Mouse (Mus musculus) embryonic facial prominence, embryonic 12.5 days (tissue): ENCODE results near the gene Snx13. TPM values are rescaled to one million over a fixed set of nuclear protein-coding genes. Genes with fewer than 3 reads are reported as not detected.

Source experiments
- ATAC-seq: fragments of 200-750 bp; cut with Nextera tagmentation; 2 replicates; pipeline ENCODE4 v1.8.0; 2017; ENCODE audit not compliant: insufficient number of reproducible peaks, insufficient read depth, low FRiP score, low TSS enrichment
- H3K27ac ChIP-seq: fragments of 300-500 bp; sonication (generic); 2 replicates; pipeline ENCODE4 v1.5.1; 2016; ENCODE audit warnings: mild to moderate bottlenecking
- H3K27me3 ChIP-seq: fragments of 300-500 bp; sonication (generic); 2 replicates; pipeline ENCODE4 v1.6.1; 2016; ENCODE audit warnings: mild to moderate bottlenecking, moderate library complexity
- H3K36me3 ChIP-seq: fragments of 300-500 bp; sonication (generic); 2 replicates; pipeline ENCODE4 v1.6.1; 2016; ENCODE audit warnings: mild to moderate bottlenecking
- H3K4me1 ChIP-seq: fragments of 300-500 bp; sonication (generic); 2 replicates; pipeline ENCODE4 v1.6.1; 2016
- H3K4me2 ChIP-seq: fragments of 300-500 bp; sonication (generic); replicated peaks from 2 replicates; pipeline ENCODE4 v1.6.1; 2016; ENCODE audit warnings: mild to moderate bottlenecking, moderate library complexity
- H3K4me3 ChIP-seq: fragments of 300-500 bp; sonication (generic); 2 replicates; pipeline ENCODE4 v1.5.1; 2016; ENCODE audit warnings: mild to moderate bottlenecking
- H3K9ac ChIP-seq: fragments of 300-500 bp; sonication (generic); 2 replicates; pipeline ENCODE4 v1.6.1; 2016; ENCODE audit warnings: mild to moderate bottlenecking, moderate library complexity
- H3K9me3 ChIP-seq: fragments of 300-500 bp; sonication (generic); 2 replicates; pipeline ENCODE4 v1.6.1; 2016; ENCODE audit warnings: mild to moderate bottlenecking, moderate library complexity
- WGBS: fragments of 180-500 bp; shearing (Covaris S2); methylation state at CpG from one replicate; pipeline ENCODE4 v1.1.7; 2016; 5-methylcytosine and 5-hydroxymethylcytosine counted together
- polyA plus RNA-seq: library from polyadenylated mRNA; unstranded; fragments of >200 nt; fragmentation: Nextera tagmentation; extraction: Ambion mirVana; gene quantifications from 2 replicates; pipeline ENCODE4 v1.2.1, GENCODE M21; 2016

Gene Snx13
- polyA plus RNA-seq, 1 experiment from 2014 or later, result 22.7 TPM

DNA sequence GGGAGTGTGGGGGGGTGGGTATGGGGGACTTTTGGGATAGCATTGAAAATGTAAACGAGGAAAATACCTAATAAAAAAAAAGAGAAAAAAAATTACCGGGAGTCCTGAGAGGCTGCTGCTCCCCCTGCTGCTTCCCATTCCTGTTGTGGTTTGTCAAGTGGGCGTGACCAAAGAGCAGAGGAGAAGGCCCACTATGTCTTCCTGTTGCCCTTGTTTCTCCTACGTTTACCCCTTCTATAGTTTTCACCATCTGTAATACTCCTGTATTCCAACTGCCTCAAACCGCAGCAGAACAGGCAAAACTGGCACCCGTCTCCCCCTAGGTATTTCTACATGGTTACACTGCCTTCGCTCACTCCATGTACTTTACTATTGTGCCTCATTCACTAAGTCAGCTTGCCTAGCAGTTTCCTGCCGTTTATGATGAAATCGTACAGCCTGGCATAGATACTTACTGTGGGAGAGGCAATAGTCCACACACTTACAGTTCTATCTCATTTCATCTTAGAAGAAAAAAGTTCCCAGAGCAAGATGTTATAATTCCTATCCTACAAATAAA, 28.2 kb upstream of the Snx13 start:
- no peak overlapping the region for H3K9ac ChIP-seq
- no peaks in the 10 kb centered on the region for H3K36me3 ChIP-seq
- H3K27me3 ChIP-seq, result no peaks in the 10 kb centered on the region
- no peak for ATAC-seq
- 80% methylated on average over 9 of the region's 9 CpGs for WGBS
- no peak overlapping the region for H3K27ac ChIP-seq
- no peaks in the 10 kb centered on the region for H3K4me1 ChIP-seq
- no peaks in the 10 kb centered on the region for H3K9me3 ChIP-seq
- no peak overlapping the region for H3K4me3 ChIP-seq
- H3K4me2 ChIP-seq, result no peak overlapping the region

DNA sequence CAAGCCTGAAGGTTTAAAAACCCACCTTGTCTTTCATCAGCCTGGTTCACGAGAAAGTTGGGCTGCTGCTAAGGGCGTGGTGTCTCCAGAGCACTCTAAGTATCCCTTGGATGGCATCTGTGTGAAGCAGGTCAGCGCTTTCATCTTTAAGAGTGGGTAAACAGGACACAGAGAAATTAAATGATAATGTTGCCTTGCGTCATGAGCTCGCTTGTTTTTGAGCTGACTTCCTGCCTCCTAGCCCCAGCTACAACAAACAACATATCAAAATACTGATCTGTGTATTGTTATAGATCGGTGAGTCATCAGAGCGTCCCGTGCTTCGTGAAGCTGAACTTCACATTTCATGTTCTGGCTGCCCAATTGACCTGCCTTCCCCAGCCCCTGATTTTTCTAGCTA, 25.7 kb upstream of the Snx13 start:
- Histone ChIP-seq H3K27me3 (no peaks in the 10 kb centered on the region), H3K36me3 (no peaks in the 10 kb centered on the region), H3K4me3 (no peak overlapping the region), H3K27ac (no peak overlapping the region), H3K9ac (no peak overlapping the region), H3K4me2 (no peak overlapping the region), H3K4me1 (no peaks in the 10 kb centered on the region), H3K9me3 (no peaks in the 10 kb centered on the region)
- ATAC-seq, result no peak
- 82% methylated on average over 9 of the region's 9 CpGs for WGBS

DNA sequence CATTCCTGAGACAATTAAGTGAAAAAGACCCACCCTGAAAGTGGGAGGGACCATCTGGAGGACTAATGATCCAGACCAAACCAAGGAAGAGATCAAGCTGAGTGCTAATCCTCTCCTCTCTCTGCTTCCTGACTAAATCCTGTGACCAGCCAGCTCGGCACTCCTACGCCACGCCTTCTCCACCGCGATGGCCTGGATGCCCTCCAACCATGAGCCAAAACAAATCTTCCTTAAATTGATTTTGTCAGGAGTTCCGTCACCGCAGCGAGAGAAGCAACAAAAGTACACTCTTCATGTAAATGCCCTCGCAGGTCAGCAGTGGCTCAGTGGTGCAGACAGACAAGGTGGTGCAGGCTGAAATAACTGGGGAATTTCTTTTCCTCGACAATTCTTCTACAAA, 24.9 kb upstream of the Snx13 start:
- no peak for ATAC-seq
- Histone ChIP-seq H3K4me3 (no peak overlapping the region), H3K4me2 (no peak overlapping the region), H3K9me3 (no peaks in the 10 kb centered on the region), H3K36me3 (no peaks in the 10 kb centered on the region), H3K27me3 (no peaks in the 10 kb centered on the region), H3K4me1 (no peaks in the 10 kb centered on the region), H3K27ac (no peak overlapping the region), H3K9ac (no peak overlapping the region)
- 50% methylated on average over 10 of the region's 10 CpGs for WGBS

DNA sequence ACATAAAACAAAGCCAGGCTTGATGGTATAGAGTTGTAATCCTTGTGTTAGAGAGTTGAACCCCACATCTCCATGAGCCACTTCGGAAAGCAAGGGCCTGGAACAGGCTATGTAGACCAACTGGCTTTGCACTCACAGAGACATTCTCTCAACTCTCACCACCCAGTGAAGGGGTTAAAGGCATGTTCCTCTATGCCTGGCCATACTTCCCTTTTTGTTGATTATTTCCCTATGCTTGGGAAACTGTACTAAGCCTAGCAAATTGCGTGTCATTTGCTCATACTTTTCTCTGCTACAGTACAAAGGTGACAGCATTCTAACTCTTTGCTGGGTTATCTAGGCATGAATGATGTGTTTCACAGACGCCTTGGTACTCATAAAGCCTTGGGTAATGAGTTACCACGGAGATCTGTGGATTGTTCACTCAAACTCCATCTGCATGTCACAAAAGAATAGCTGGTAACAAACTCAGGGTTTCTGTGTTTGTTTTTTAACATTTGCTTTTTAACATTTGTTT, 21.0 kb upstream of the Snx13 start:
- ATAC-seq, result no peak
- no peak overlapping the region for H3K9ac ChIP-seq
- H3K27me3 ChIP-seq, result no peaks in the 10 kb centered on the region
- no peaks in the 10 kb centered on the region for H3K36me3 ChIP-seq
- no peak overlapping the region for H3K4me2 ChIP-seq
- 77% methylated on average over 4 of the region's 4 CpGs for WGBS
- H3K9me3 ChIP-seq, result no peaks in the 10 kb centered on the region
- no peak overlapping the region for H3K4me3 ChIP-seq
- no peak overlapping the region for H3K27ac ChIP-seq
- no peaks in the 10 kb centered on the region for H3K4me1 ChIP-seq

DNA sequence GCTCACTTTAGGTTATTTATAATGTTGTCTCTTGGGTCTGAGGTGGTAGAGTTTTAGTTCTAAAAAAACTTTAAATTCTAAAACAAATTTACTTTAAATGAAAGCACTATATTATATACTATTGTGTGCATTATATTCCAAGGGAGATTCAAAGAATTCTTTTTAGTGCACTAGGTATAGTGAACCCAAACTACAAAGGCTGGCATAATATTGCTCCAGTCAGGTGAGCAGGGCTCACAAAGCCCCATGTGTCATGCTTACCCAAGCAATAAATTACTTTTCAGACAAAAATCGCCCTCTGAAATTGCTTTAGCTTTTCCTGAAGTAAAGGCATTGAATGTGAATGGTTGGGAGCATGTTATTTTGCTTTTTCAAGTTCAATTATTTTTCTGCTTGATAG, 19.5 kb upstream of the Snx13 start:
- H3K4me3 ChIP-seq, result no peak overlapping the region
- H3K27ac ChIP-seq, result no peak overlapping the region
- ATAC-seq, result no peak

DNA sequence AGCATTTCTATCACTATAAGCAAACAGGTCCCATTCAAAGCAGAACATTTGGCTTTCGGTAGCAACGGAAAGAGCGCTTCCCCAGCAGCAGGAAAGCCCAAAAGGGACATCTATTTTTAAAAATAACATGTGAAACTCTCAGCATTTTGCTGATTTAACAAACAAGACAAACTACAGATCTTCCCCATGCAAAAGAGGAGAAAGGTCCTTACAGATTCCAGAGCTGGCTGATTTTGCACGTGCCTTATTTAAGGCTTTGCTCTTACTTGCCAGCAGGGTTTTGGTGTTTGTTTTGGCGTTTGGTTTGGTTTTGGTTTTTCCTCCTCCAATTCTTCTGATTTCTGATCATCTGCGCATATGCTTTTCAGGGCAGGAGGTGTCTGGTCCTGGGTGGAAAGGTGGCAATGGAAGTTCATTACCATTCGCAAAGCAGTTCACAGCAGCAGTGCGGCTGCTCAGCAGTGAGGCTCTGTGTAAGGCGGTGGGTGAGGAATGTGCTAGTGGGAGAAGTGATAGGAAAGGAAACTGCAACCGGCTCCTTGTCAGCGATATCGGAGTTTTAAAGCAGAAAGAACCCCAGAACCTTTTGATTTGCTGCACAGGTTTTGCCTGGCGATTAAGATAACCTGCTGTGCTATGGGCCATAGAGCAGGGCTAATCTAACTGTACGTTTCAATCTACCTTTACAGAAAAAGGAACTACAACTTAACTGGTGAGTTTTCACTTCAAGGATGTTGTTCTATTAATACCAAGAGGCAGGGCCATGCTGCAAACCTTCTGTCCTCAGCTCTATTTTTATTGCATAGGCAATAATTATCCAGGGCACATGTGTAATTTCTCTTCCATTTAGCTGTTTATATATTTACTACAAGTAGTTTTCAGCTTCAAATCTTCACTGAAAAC, 8.1 kb upstream of the Snx13 start:
- Histone ChIP-seq H3K4me1 (no peaks in the 10 kb centered on the region), H3K27ac (no peak overlapping the region), H3K4me3 (no peak overlapping the region), H3K4me2 (peak overlapping the region; percentile 25; the same call in 1 of the 2 replicates), H3K36me3 (no peaks in the 10 kb centered on the region), H3K9me3 (no peaks in the 10 kb centered on the region), H3K27me3 (no peaks in the 10 kb centered on the region), H3K9ac (no peak overlapping the region)
- ATAC-seq, result no peak
- WGBS, result 32% methylated on average over 14 of the region's 14 CpGs

More for the DNA sequence above, 19.5 kb upstream of the Snx13 start:
- H3K9me3 ChIP-seq, result no peaks in the 10 kb centered on the region
- 58% methylated on average over 1 of the region's 1 CpGs for WGBS
- no peak overlapping the region for H3K9ac ChIP-seq
- no peak overlapping the region for H3K4me2 ChIP-seq
- H3K27me3 ChIP-seq, result no peaks in the 10 kb centered on the region
- H3K36me3 ChIP-seq, result no peaks in the 10 kb centered on the region
- H3K4me1 ChIP-seq, result no peaks in the 10 kb centered on the region

DNA sequence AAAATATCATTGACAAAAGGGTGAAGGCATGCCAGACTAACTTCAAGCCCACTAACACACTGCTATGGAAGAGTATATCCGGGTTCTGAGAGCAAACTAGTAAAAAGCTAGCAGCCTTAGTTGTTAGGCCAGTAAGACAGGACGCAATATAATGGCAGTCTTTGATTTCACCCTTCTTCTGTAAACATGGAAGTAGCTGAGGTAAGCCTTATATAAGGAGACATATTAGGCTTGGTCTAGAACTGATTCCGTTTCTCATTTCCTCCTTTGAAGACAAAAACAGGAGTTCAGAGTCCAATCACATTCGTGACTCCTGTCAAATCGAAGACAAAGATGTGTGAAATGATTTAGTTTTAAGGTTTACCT, 7.4 kb upstream of the Snx13 start:
- no peak overlapping the region for H3K4me2 ChIP-seq
- H3K27me3 ChIP-seq, result no peaks in the 10 kb centered on the region
- H3K9ac ChIP-seq, result no peak overlapping the region
- H3K4me1 ChIP-seq, result no peaks in the 10 kb centered on the region
- no peak overlapping the region for H3K4me3 ChIP-seq
- no peaks in the 10 kb centered on the region for H3K36me3 ChIP-seq
- no peak overlapping the region for H3K27ac ChIP-seq
- ATAC-seq, result no peak
- 80% methylated on average over 5 of the region's 5 CpGs for WGBS
- H3K9me3 ChIP-seq, result no peaks in the 10 kb centered on the region

DNA sequence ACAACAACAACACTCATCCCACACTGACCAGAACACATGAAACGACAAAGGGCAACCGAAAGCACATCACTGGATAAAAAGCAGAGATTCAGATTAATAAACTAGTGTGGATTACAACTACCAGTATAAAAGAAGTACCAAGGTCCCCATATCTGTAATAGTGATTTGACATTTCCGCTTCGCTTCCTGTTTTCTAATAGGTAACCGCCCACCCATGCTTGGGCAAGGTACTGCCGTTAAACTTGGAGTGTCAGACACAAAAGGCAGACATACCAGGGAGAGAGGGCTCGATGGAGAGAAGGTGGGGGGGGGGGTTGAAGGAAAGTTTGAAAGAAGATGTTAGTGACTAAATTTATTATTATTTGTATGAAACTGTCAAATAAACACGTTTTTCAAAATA, 5.0 kb upstream of the Snx13 start:
- ATAC-seq, result no peak
- no peaks in the 10 kb centered on the region for H3K27me3 ChIP-seq
- no peak overlapping the region for H3K4me3 ChIP-seq
- H3K27ac ChIP-seq, result no peak overlapping the region
- no peaks in the 10 kb centered on the region for H3K36me3 ChIP-seq
- H3K9me3 ChIP-seq, result no peaks in the 10 kb centered on the region
- WGBS, result 77% methylated on average over 8 of the region's 8 CpGs
- no peak overlapping the region for H3K9ac ChIP-seq
- H3K4me1 ChIP-seq, result no peaks in the 10 kb centered on the region
- H3K4me2 ChIP-seq, result no peak overlapping the region

DNA sequence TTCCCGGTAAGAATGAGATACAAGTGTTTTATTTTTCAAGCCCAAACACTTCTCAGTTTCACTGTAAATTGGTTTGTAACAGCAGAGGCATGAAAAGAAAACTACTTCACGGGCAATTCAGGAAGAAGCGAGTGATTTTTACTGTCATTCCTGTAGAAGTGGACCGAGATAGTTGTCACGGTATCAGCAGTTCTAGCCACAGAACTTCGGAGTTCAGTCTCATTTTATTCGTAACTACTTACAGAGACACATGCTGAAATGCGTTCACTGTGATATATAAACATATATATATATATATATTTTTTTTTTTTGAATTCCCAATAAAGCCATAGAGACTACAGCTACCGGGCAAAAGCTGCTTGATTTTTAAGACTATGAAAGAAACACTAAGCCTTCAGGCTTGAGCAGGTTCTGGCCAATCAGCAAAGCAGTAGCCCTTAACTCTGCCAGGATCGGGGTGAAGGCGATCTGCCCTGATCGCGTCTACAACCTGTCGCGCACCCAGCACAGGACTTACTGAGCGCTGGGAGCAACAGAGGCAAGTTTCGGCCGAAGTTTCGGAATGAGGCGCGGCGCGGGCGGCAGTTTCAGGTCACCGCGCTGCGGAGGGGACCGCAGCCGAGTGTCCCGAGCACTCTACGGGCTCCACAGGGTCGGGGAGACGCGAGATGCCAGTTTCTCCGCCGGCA, 532 bp upstream of the Snx13 start:
- Histone ChIP-seq H3K4me3 (peak overlapping the region; percentile 99), H3K27me3 (no peaks in the 10 kb centered on the region), H3K9ac (peak overlapping the region; percentile 92), H3K4me1 (peaks cover 11% of the 10 kb centered on the region), H3K4me2 (peak overlapping the region; percentile 67), H3K27ac (peak overlapping the region; percentile 95), H3K36me3 (no peaks in the 10 kb centered on the region), H3K9me3 (no peaks in the 10 kb centered on the region)
- peak; percentile 71 for ATAC-seq
- WGBS, result under 1% methylated on average over 36 of the region's 36 CpGs

DNA sequence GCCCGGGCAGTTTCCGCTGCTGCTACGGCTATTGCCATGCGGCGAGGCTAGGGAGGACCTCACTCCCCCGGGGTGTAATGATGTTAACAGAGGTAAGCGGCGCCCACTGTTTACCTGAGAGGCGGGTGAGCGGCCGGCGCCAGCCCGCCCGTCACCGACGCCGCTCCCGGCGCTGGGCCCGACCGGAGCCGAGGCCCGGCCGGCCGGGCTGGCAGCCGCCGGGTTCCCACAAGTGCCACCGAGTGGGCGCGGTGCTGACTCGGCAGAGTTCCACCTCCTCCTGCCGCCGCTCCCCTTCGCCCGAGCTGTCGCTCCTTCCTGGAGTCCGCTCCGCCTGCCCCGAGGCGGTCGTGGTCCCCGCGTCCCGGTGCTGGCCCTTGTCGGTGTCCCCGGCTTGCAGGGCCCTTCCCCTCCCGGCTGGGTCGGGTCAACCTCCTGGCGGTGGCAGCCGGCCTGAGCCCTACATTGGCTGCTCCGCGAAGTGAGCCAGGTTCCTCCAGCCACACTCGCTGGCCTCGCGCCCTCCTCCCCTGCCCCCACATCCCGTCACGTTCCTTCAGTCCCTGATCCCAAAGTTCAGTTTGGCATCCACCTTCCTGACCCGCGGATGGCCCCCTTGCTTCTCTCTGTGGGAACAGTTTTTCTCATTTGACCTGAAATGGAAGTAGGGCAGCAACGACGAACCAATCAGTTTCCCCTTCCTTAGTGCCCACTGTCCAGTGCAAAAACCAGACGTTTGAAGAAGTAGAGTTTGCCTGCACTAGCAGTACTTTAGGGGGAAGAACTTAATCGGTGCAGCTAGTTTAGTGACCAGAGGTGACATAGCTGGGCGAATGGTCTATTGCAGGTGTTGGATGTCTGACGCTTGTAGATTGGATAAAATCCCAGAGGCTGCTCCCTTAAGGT, 587 bp downstream of the Snx13 start:
- peak overlapping the region; percentile 67 for H3K4me2 ChIP-seq
- H3K27ac ChIP-seq, result peak overlapping the region; percentile 95
- no peaks in the 10 kb centered on the region for H3K36me3 ChIP-seq
- H3K9ac ChIP-seq, result peak overlapping the region; percentile 92
- H3K27me3 ChIP-seq, result no peaks in the 10 kb centered on the region
- WGBS, result 1% methylated on average over 65 of the region's 65 CpGs
- no peaks in the 10 kb centered on the region for H3K9me3 ChIP-seq
- ATAC-seq, result peak; percentile 80
- H3K4me1 ChIP-seq, result peaks cover 11% of the 10 kb centered on the region
- peak overlapping the region; percentile 99 for H3K4me3 ChIP-seq

DNA sequence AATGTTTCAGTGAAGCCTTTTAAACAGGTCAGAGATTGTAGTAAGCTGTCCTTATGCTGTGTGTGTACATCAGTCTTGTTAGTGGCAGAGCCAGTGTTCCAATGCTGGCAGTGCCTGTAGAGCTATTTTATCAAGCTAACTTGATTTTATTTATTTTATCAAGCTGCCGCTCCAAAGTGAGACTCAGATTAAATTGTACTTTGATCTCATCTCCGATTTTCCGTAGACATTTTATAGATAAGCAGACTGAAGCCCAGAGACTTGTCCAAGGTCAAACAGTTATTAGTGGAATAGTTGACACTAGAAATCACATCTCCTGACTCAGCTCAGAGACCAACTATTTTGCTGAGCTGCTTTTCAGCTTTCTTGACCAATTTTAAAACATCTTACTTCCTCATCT, 1.9 kb downstream of the Snx13 start:
- Histone ChIP-seq H3K9ac (no peak overlapping the region), H3K36me3 (no peaks in the 10 kb centered on the region), H3K27ac (no peak overlapping the region), H3K27me3 (no peaks in the 10 kb centered on the region), H3K4me3 (no peak overlapping the region), H3K4me1 (peaks cover 11% of the 10 kb centered on the region), H3K9me3 (no peaks in the 10 kb centered on the region), H3K4me2 (no peak overlapping the region)
- no peak for ATAC-seq
- 79% methylated on average over 3 of the region's 3 CpGs for WGBS
